Mouse (Mus musculus): Measurements from ENCODE around the gene Mcu. TPM values are rescaled to one million over a fixed set of nuclear protein-coding genes. Genes with fewer than 3 reads are reported as not detected.

Gene Mcu
- polyA plus RNA-seq, 1 experiment: 48.8 TPM

GRCm38 (mm10) chr10:59441735-59442134, 174.8 kb downstream of the Mcu start, which contains the start of gene Oit3:
Gene Oit3, minus strand, starts transcription at chr10:59441778.
- Histone ChIP-seq H3K4me3 (ENCODE audit: insufficient read depth, low read length) (no peak within 1 kb of the TSS), H3K27ac (ENCODE audit: insufficient read depth, low read length) (no peak within 1 kb of the TSS), H3K4me1 (ENCODE audit: control insufficient read depth, insufficient read depth, low read length) (peaks cover 7% of the 10 kb centered on the region)
- TF ChIP-seq POLR2A (IDR thresholded peaks at IDR 0.05; ENCODE audit: low read depth, low read length) (no peak), CTCF (IDR thresholded peaks at IDR 0.05; ENCODE audit: borderline replicate concordance, insufficient read depth, low read length) (no peak)

GRCm38 (mm10) chr10:59440177-59440576, 176.3 kb downstream of the Mcu start:
- Histone ChIP-seq H3K27ac (ENCODE audit: insufficient read depth, low read length) (no peak overlapping the region), H3K4me1 (ENCODE audit: control insufficient read depth, insufficient read depth, low read length) (peaks cover 7% of the 10 kb centered on the region), H3K4me3 (ENCODE audit: insufficient read depth, low read length) (no peak overlapping the region)
- TF ChIP-seq POLR2A (IDR thresholded peaks at IDR 0.05; ENCODE audit: low read depth, low read length) (no peak), CTCF (IDR thresholded peaks at IDR 0.05; ENCODE audit: borderline replicate concordance, insufficient read depth, low read length) (no peak)

- no peak overlapping the region for H3K4me3 ChIP-seq (ENCODE audit: insufficient read depth, low read length)
- TF ChIP-seq POLR2A (IDR thresholded peaks at IDR 0.05; ENCODE audit: low read depth, low read length) (no peak), CTCF (IDR thresholded peaks at IDR 0.05; ENCODE audit: borderline replicate concordance, insufficient read depth, low read length) (no peak)
- peaks cover 7% of the 10 kb centered on the region for H3K4me1 ChIP-seq (ENCODE audit: control insufficient read depth, insufficient read depth, low read length)
- peak overlapping the region; percentile 18; the same call in 1 of the 2 replicates for H3K27ac ChIP-seq (ENCODE audit: insufficient read depth, low read length)
Observed at GRCm38 (mm10) chr10:59439508-59439931, 177.0 kb downstream of the Mcu start.

- Histone ChIP-seq H3K4me3 (ENCODE audit: insufficient read depth, low read length) (no peak overlapping the region), H3K27ac (ENCODE audit: insufficient read depth, low read length) (no peak overlapping the region), H3K4me1 (ENCODE audit: control insufficient read depth, insufficient read depth, low read length) (peaks cover 7% of the 10 kb centered on the region)
- TF ChIP-seq POLR2A (IDR thresholded peaks at IDR 0.05; ENCODE audit: low read depth, low read length): no peak
- TF ChIP-seq CTCF (IDR thresholded peaks at IDR 0.05; ENCODE audit: borderline replicate concordance, insufficient read depth, low read length): no peak
Observed at GRCm38 (mm10) chr10:59438651-59439050, 177.8 kb downstream of the Mcu start.

- TF ChIP-seq CTCF (IDR thresholded peaks at IDR 0.05; ENCODE audit: borderline replicate concordance, insufficient read depth, low read length) (no peak), POLR2A (IDR thresholded peaks at IDR 0.05; ENCODE audit: low read depth, low read length) (no peak)
- Histone ChIP-seq H3K27ac (ENCODE audit: insufficient read depth, low read length) (no peak overlapping the region), H3K4me1 (ENCODE audit: control insufficient read depth, insufficient read depth, low read length) (peaks cover 11% of the 10 kb centered on the region), H3K4me3 (ENCODE audit: insufficient read depth, low read length) (no peak overlapping the region)
Observed at GRCm38 (mm10) chr10:59435746-59436145, 180.7 kb downstream of the Mcu start.

GRCm38 (mm10) chr10:59430701-59431218, 185.7 kb downstream of the Mcu start:
- Histone ChIP-seq H3K27ac (ENCODE audit: insufficient read depth, low read length) (peak overlapping the region; percentile 88), H3K4me3 (ENCODE audit: insufficient read depth, low read length) (no peak overlapping the region), H3K4me1 (ENCODE audit: control insufficient read depth, insufficient read depth, low read length) (peaks cover 13% of the 10 kb centered on the region)
- no peak for TF ChIP-seq CTCF (IDR thresholded peaks at IDR 0.05; ENCODE audit: borderline replicate concordance, insufficient read depth, low read length)
- no peak for TF ChIP-seq POLR2A (IDR thresholded peaks at IDR 0.05; ENCODE audit: low read depth, low read length)

GRCm38 (mm10) chr10:59429448-59430135, 186.9 kb downstream of the Mcu start:
- TF ChIP-seq CTCF (IDR thresholded peaks at IDR 0.05; ENCODE audit: borderline replicate concordance, insufficient read depth, low read length) (no peak), POLR2A (IDR thresholded peaks at IDR 0.05; ENCODE audit: low read depth, low read length) (no peak)
- H3K27ac ChIP-seq (ENCODE audit: insufficient read depth, low read length): no peak overlapping the region
- H3K4me1 ChIP-seq (ENCODE audit: control insufficient read depth, insufficient read depth, low read length): peaks cover 15% of the 10 kb centered on the region
- no peak overlapping the region for H3K4me3 ChIP-seq (ENCODE audit: insufficient read depth, low read length)

- no peak overlapping the region for H3K27ac ChIP-seq (ENCODE audit: insufficient read depth, low read length)
- peaks cover 11% of the 10 kb centered on the region for H3K4me1 ChIP-seq (ENCODE audit: control insufficient read depth, insufficient read depth, low read length)
- no peak overlapping the region for H3K4me3 ChIP-seq (ENCODE audit: insufficient read depth, low read length)
- no peak for TF ChIP-seq POLR2A (IDR thresholded peaks at IDR 0.05; ENCODE audit: low read depth, low read length)
- TF ChIP-seq CTCF (IDR thresholded peaks at IDR 0.05; ENCODE audit: borderline replicate concordance, insufficient read depth, low read length): no peak
Observed at GRCm38 (mm10) chr10:59426371-59426770, 190.1 kb downstream of the Mcu start.

- TF ChIP-seq POLR2A (IDR thresholded peaks at IDR 0.05; ENCODE audit: low read depth, low read length): no peak
- no peak for TF ChIP-seq CTCF (IDR thresholded peaks at IDR 0.05; ENCODE audit: borderline replicate concordance, insufficient read depth, low read length)
- Histone ChIP-seq H3K4me3 (ENCODE audit: insufficient read depth, low read length) (no peak overlapping the region), H3K27ac (ENCODE audit: insufficient read depth, low read length) (no peak overlapping the region), H3K4me1 (ENCODE audit: control insufficient read depth, insufficient read depth, low read length) (peaks cover 6% of the 10 kb centered on the region)
Observed at GRCm38 (mm10) chr10:59425369-59425768, 191.1 kb downstream of the Mcu start.

- Histone ChIP-seq H3K4me3 (ENCODE audit: insufficient read depth, low read length) (no peak overlapping the region), H3K27ac (ENCODE audit: insufficient read depth, low read length) (no peak overlapping the region), H3K4me1 (ENCODE audit: control insufficient read depth, insufficient read depth, low read length) (peaks cover 2% of the 10 kb centered on the region; the same call in 1 of the 2 replicates)
- TF ChIP-seq POLR2A (IDR thresholded peaks at IDR 0.05; ENCODE audit: low read depth, low read length) (no peak), CTCF (IDR thresholded peaks at IDR 0.05; ENCODE audit: borderline replicate concordance, insufficient read depth, low read length) (no peak)
Observed at GRCm38 (mm10) chr10:59424453-59424852, 192.0 kb downstream of the Mcu start.
